Mouse (Mus musculus): ENCODE data around the gene Cops7b. TPM values are rescaled to one million over a fixed set of nuclear protein-coding genes. Genes with fewer than 3 reads are reported as not detected.
A peak's percentile ranks its signal among the peaks of the same experiment; 100 is the strongest.

Gene Cops7b
- total RNA-seq, 2 experiments from 2014 or later = 10.2 to 11.0 TPM

DNA sequence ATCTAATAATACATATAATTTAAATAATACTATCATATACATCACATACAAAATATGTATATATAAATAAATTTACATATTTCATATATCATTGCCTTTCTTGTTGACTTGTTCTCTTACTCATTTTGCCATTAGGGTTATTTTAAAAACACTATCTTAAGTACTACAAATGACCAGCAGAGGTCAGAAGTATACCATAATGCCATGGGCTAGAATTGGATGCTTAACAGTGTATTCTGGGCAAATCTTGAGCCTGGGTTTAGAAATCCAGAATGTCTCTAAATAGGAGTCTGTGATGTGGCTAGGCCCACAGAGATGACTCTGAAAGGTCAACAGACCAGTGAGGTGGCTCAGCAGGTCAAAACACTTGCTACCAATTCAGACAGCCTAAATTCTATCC is 31.6 kb downstream of the Cops7b start:
- intact Hi-C loops (cut with DNase I) = no loop called here
- TF ChIP-seq CTCF (IDR thresholded peaks at IDR 0.05) = peak; percentile 64
- no peak overlapping the region for H3K4me3 ChIP-seq
- DNase-seq = no peak
- no peak overlapping the region for H3K27ac ChIP-seq

GRCm38 (mm10) chr1:86618454-86619125 is 35.9 kb downstream of the Cops7b start:
- Histone ChIP-seq H3K4me3 (no peak overlapping the region), H3K27ac (no peak overlapping the region)
- intact Hi-C loops (cut with DNase I) = loop anchor here (1.0 to 5.0 kb wide), 2 partner anchors 423 to 569 kb away; no protein-coding TSS in a partner anchor
- peak; percentile 61 for DNase-seq
- TF ChIP-seq CTCF (IDR thresholded peaks at IDR 0.05) = peak; percentile 83

GRCm38 (mm10) chr1:86622296-86622695 is 39.6 kb downstream of the Cops7b start:
- intact Hi-C loops (cut with DNase I) = no loop called here
- TF ChIP-seq CTCF (IDR thresholded peaks at IDR 0.05) = no peak
- Histone ChIP-seq H3K27ac (no peak overlapping the region), H3K4me3 (no peak overlapping the region)
- DNase-seq = no peak

- Histone ChIP-seq H3K4me3 (no peak overlapping the region), H3K27ac (no peak overlapping the region)
- TF ChIP-seq CTCF (IDR thresholded peaks at IDR 0.05) = no peak
- intact Hi-C loops (cut with DNase I) = no loop called here
- no peak for DNase-seq
Measured at GRCm38 (mm10) chr1:86623001-86624000, 40.6 kb downstream of the Cops7b start.

GRCm38 (mm10) chr1:86628270-86628669 is 45.6 kb downstream of the Cops7b start:
- Histone ChIP-seq H3K4me3 (no peak overlapping the region), H3K27ac (no peak overlapping the region)
- TF ChIP-seq CTCF (IDR thresholded peaks at IDR 0.05) = no peak
- intact Hi-C loops (cut with DNase I) = no loop called here
- DNase-seq = no peak

- intact Hi-C loops (cut with DNase I) = no loop called here
- Histone ChIP-seq H3K4me3 (no peak overlapping the region), H3K27ac (no peak overlapping the region)
- no peak for TF ChIP-seq CTCF (IDR thresholded peaks at IDR 0.05)
- no peak for DNase-seq
Measured at GRCm38 (mm10) chr1:86629936-86630335, 47.2 kb downstream of the Cops7b start.

DNA sequence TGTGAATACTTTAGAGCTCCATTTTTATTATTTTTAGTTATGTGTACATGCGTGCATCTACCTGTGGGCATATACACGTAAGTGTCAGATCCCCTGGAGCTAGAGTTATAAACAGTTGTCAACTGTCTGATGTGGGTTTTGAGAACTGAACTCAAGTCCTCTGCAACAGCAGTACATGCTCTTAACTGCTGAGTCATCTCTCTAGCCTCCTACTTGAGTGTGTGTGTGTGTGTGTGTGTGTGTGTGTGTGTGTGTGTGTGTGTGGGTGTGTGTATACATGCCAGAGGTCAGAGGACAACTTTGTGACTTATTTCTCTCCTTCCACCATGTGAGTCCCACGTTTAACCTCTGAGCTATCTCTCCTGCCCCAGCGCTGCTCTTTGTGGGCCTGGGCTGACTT is 47.8 kb downstream of the Cops7b start:
- Histone ChIP-seq H3K27ac (peak overlapping the region; percentile 56), H3K4me3 (no peak overlapping the region)
- intact Hi-C loops (cut with DNase I) = no loop called here
- no peak for TF ChIP-seq CTCF (IDR thresholded peaks at IDR 0.05)
- no peak for DNase-seq

- Histone ChIP-seq H3K27ac (0 out of 2 replicates have a peak overlapping the region, but pooled peaks have one; percentile 4), H3K4me3 (no peak overlapping the region)
- intact Hi-C loops (cut with DNase I) = no loop called here
- no peak for TF ChIP-seq CTCF (IDR thresholded peaks at IDR 0.05)
- DNase-seq = no peak
Measured at GRCm38 (mm10) chr1:86632732-86633380, 50.2 kb downstream of the Cops7b start.

DNA sequence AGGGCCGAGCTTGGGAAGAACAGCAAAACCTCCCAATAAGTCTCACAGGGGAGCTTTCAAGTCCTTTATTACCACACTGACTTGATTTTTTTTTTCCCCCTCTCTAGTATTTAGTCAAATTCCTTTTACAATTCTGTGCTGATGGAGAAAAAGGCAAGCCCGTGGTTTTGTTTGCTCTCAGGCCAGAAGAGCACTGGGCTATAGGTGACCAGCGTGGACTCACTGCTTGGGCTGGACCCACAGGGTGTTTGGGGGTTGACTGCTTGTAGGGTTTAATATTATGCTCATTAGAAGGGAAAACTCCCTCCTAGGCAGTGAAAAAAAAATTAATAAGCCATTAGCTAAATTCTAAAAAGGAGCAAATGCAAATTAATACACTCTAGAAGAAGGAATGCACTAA is 50.7 kb downstream of the Cops7b start:
- DNase-seq = no peak
- H3K27ac ChIP-seq = 0 out of 2 replicates have a peak overlapping the region, but pooled peaks have one; percentile 4
- intact Hi-C loops (cut with DNase I) = no loop called here
- no peak for TF ChIP-seq CTCF (IDR thresholded peaks at IDR 0.05)
- H3K4me3 ChIP-seq = no peak overlapping the region

DNA sequence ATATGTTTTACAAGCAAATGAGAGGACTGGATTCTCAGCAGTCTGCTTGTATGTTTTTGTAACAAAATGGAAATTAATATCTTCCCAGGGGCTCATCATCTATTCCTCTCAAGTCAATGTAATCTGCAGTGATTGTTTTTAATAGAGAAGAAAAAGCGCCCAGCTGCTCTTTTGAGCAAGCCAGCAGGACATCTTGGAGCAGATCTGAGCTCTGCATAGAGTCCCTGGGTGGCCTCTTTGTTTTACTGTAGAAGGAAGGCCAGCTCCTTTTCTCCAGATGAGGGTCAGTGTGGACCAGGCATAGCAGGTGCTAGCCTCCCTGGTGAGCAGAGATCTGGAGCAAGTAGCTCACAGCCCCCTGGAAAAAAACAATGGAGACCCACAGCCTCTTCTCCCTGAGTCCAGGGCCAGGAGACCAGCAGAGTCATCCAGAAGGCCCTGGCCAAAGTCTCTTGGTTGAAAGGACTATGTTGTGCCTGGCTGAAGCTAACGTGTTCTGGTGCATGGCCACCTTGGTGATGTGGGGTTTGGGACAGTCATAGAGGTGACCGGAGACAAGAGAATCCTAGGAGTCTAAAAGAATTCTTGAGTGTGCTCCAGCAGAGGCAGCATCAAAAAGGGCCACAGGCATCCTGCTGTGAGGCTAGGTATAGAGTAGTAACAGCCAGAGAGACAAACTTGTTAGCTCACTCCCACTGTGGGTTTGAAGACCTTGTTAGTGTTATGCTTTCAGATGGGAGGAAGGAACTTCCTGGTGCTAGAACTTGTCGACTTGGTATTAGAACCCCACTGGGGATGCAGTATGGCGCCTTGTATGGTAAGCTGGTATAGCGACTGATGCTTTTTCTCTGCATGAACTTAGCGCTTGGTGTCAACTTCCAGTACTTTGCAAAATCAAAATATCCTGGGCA is 51.4 kb downstream of the Cops7b start:
- no peak for TF ChIP-seq CTCF (IDR thresholded peaks at IDR 0.05)
- Histone ChIP-seq H3K27ac (no peak overlapping the region), H3K4me3 (no peak overlapping the region)
- intact Hi-C loops (cut with DNase I) = no loop called here
- no peak for DNase-seq

DNA sequence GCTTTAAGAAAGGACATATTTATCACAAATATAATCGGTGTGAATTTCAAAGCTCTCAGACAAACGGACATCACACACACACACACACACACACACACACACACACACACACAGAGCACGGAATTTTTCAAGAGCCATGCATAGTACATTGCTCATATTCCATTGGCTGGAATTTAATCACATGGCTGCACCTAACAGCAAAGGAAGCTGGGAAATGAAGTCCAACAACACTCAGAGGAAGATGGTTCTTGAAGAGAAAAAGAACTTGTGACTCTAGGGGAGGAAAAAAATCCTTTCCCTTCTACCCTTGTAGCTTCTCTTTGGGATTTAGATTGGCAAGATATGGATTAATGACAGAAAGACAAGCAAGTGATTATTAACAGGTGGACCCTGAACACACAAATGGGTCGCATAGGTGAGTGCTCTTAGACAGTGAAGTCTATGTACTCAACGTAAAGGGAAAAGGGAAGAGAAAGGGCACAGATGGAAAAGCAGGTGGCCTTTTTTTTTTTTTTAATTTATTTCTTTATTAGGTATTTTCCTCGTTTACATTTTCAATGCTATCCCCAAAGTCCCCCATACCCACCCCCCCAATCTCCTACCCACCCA is 52.2 kb downstream of the Cops7b start:
- intact Hi-C loops (cut with DNase I) = no loop called here
- DNase-seq = no peak
- Histone ChIP-seq H3K4me3 (no peak overlapping the region), H3K27ac (no peak overlapping the region)
- no peak for TF ChIP-seq CTCF (IDR thresholded peaks at IDR 0.05)

Measured in gastrocnemius, adult 2 months (tissue).